In the genomic region with DNA sequence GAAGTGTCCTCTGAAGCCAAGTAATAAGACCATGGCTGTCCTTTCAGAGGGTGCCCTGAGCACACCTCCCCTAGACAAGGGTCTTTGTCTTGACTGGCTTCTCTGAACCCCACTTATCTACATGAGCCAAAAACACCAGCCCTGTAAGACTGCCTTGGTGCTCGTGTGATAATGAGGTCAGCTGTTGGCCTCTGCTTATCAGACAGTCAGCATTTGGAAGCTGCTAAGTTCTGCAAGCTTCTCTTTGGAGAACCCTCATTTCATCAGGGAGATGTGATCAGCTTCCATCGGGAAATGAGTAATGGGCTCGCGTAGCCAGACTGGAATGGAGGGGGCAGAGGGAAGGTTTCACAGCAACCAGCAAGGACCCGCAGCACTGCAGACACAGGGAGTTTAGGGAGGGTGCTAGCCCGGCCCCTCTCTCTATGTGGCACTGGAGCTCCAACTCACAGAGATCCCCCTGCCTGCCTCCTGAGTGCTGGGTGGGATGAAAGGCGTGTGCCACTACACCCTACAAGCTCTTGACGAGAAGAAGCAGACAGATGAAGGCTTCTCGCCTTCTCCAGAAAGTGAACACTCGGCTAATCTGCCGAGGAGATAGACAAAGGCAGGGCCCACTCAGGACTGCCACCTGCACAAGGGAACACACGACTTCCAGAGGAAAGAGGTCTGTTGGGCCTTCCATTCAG, we compare ENCODE assay signal across 19 mouse cellular contexts. TPM values are rescaled to one million over a fixed set of nuclear protein-coding genes. Genes with fewer than 3 reads are reported as not detected.
A peak's percentile ranks its signal among the peaks of the same experiment; 100 is the strongest.
DNase-seq lines count a peak whose midpoint lies in the region; ATAC-seq lines count a peak whose summit lies in the region.
"Had no signal": no experiment of that assay in that cellular context is flagged by ENCODE, and none has a peak within 500 bp of the region (broad histone marks: within the 10 kb centered on the region; RNA-seq: fewer than 3 reads in every experiment).

No protein-coding gene starts in this region.

- H3K4me1 ChIP-seq in forebrain, embryonic 11.5 days (replicated peaks; ENCODE audit: control insufficient read depth, insufficient read depth, low read length): no peaks in the 10 kb centered on the region
- no peaks in the 10 kb centered on the region for H3K4me1 ChIP-seq in forebrain, embryonic 14.5 days (ENCODE audit: control insufficient read depth, insufficient read depth, low read length)
- H3K4me1 ChIP-seq in midbrain, embryonic 11.5 days (ENCODE audit: control insufficient read depth, insufficient read depth, low read length): no peaks in the 10 kb centered on the region
- no peaks in the 10 kb centered on the region for H3K4me1 ChIP-seq in midbrain, embryonic 15.5 days
- H3K4me1 ChIP-seq: embryonic facial prominence, embryonic 15.5 days; hindbrain, embryonic 13.5 days had no signal

- no peak overlapping the region for H3K9ac ChIP-seq in forebrain, embryonic 11.5 days (ENCODE audit: low read length)
- no peak overlapping the region for H3K9ac ChIP-seq in forebrain, embryonic 14.5 days (ENCODE audit: low read length)
- H3K9ac ChIP-seq in midbrain, embryonic 11.5 days (ENCODE audit: low read length): no peak overlapping the region
- H3K9ac ChIP-seq in midbrain, embryonic 15.5 days: no peak overlapping the region
- H3K9ac ChIP-seq: embryonic facial prominence, embryonic 15.5 days; forebrain, postnatal 0 days; hindbrain, embryonic 13.5 days had no signal

- WGBS in forebrain, embryonic 11.5 days: 88% methylated on average over 12 of the region's 12 CpGs
- WGBS in forebrain, embryonic 14.5 days: 88% methylated on average over 12 of the region's 12 CpGs
- 90% methylated on average over 12 of the region's 12 CpGs for WGBS in midbrain, embryonic 11.5 days
- WGBS in midbrain, embryonic 15.5 days: 81% methylated on average over 12 of the region's 12 CpGs

- H3K9me3 ChIP-seq in forebrain, embryonic 11.5 days (ENCODE audit: control insufficient read depth, low read length): no peaks in the 10 kb centered on the region
- H3K9me3 ChIP-seq in forebrain, embryonic 14.5 days (replicated peaks; ENCODE audit: control insufficient read depth, low read length): no peaks in the 10 kb centered on the region
- no peaks in the 10 kb centered on the region for H3K9me3 ChIP-seq in midbrain, embryonic 11.5 days (ENCODE audit: control insufficient read depth, low read length)
- no peaks in the 10 kb centered on the region for H3K9me3 ChIP-seq in midbrain, embryonic 15.5 days
- H3K9me3 ChIP-seq: embryonic facial prominence, embryonic 15.5 days; hindbrain, embryonic 13.5 days had no signal

- H3K4me2 ChIP-seq in forebrain, embryonic 11.5 days (ENCODE audit: low read depth, low read length, severe bottlenecking): no peak overlapping the region
- no peak overlapping the region for H3K4me2 ChIP-seq in forebrain, embryonic 14.5 days (ENCODE audit: low read length)
- H3K4me2 ChIP-seq in midbrain, embryonic 11.5 days: no peak overlapping the region
- no peak overlapping the region for H3K4me2 ChIP-seq in midbrain, embryonic 15.5 days
- H3K4me2 ChIP-seq: embryonic facial prominence, embryonic 15.5 days; hindbrain, embryonic 13.5 days had no signal

- H3K27ac ChIP-seq in forebrain, embryonic 11.5 days (ENCODE audit: low read depth, low read length): peak overlapping the region; percentile 18; the same call in 1 of the 2 replicates
- no peak overlapping the region for H3K27ac ChIP-seq in forebrain, embryonic 14.5 days (ENCODE audit: low read depth, low read length)
- H3K27ac ChIP-seq in midbrain, embryonic 11.5 days (ENCODE audit: low read depth, low read length): peak overlapping the region; percentile 44; the same call in 1 of the 2 replicates
- H3K27ac ChIP-seq in midbrain, embryonic 15.5 days: no peak overlapping the region
- H3K27ac ChIP-seq: embryonic facial prominence, embryonic 15.5 days; hindbrain, embryonic 13.5 days; left cerebral cortex, adult 2 months had no signal

- no peak overlapping the region for H3K4me3 ChIP-seq in forebrain, embryonic 11.5 days (ENCODE audit: low read depth, low read length)
- no peak overlapping the region for H3K4me3 ChIP-seq in forebrain, embryonic 14.5 days (ENCODE audit: low read depth, low read length)
- no peak overlapping the region for H3K4me3 ChIP-seq in midbrain, embryonic 11.5 days (ENCODE audit: low read depth, low read length)
- no peak overlapping the region for H3K4me3 ChIP-seq in midbrain, embryonic 15.5 days
- H3K4me3 ChIP-seq: embryonic facial prominence, embryonic 15.5 days; hindbrain, embryonic 13.5 days; left cerebral cortex, adult 2 months had no signal

- no peak for ATAC-seq in forebrain, embryonic 11.5 days (replicated peaks; ENCODE audit: low FRiP score)
- ATAC-seq in forebrain, embryonic 14.5 days: no peak
- no peak for ATAC-seq in midbrain, embryonic 11.5 days (ENCODE audit: low FRiP score)
- ATAC-seq in midbrain, embryonic 15.5 days (replicated peaks): no peak
- ATAC-seq: forebrain, postnatal 0 days had no signal

- H3K27me3 ChIP-seq in forebrain, embryonic 11.5 days (ENCODE audit: control insufficient read depth, insufficient read depth, low read length): no peaks in the 10 kb centered on the region
- H3K27me3 ChIP-seq in forebrain, embryonic 14.5 days (replicated peaks; ENCODE audit: control insufficient read depth, insufficient read depth, low read length): no peaks in the 10 kb centered on the region
- no peaks in the 10 kb centered on the region for H3K27me3 ChIP-seq in midbrain, embryonic 11.5 days (ENCODE audit: control insufficient read depth, insufficient read depth, low read length)
- H3K27me3 ChIP-seq in midbrain, embryonic 15.5 days (replicated peaks): no peaks in the 10 kb centered on the region
- H3K27me3 ChIP-seq: embryonic facial prominence, embryonic 15.5 days; hindbrain, embryonic 13.5 days had no signal

- no peak for DNase-seq in forebrain, embryonic 11.5 days (ENCODE audit: low spot score)
- DNase-seq in forebrain, embryonic 14.5 days (ENCODE audit: low spot score): no peak
- no peak for DNase-seq in midbrain, embryonic 11.5 days (ENCODE audit: low spot score, missing footprints)
- DNase-seq in liver: peak; percentile 79
- peak; percentile 23 for DNase-seq in skeletal muscle tissue, adult 2 months (ENCODE audit: low read depth, low spot score)
- no peak for DNase-seq in adrenal gland, postnatal 10 days
- no peak for DNase-seq in left cerebral cortex, adult 9 months (ENCODE audit: low spot score in 2 of 2)
- DNase-seq: adrenal gland, adult 2 months; forebrain, postnatal 0 days; gastrocnemius, postnatal 10 days; kidney, adult 2 months had no signal

- no peaks in the 10 kb centered on the region for H3K36me3 ChIP-seq in forebrain, embryonic 11.5 days (ENCODE audit: control insufficient read depth, insufficient read depth, low read length)
- H3K36me3 ChIP-seq in forebrain, embryonic 14.5 days (ENCODE audit: control insufficient read depth, insufficient read depth, low read length): peaks cover 6% of the 10 kb centered on the region; the same call in 1 of the 2 replicates
- H3K36me3 ChIP-seq in midbrain, embryonic 11.5 days (ENCODE audit: control insufficient read depth, insufficient read depth, low read length): no peaks in the 10 kb centered on the region
- peaks cover 9% of the 10 kb centered on the region; the same call in 1 of the 2 replicates for H3K36me3 ChIP-seq in midbrain, embryonic 15.5 days (replicated peaks)

RNA-seq across cellular contexts. Expression of a gene that starts 11.0 kb away (rescaled TPM):
- polyA plus RNA-seq in forebrain, embryonic 11.5 days (2014; fragmentation: Nextera tagmentation; extraction: Ambion mirVana): 171 and 180 TPM in 2 replicates
- polyA plus RNA-seq in forebrain, embryonic 14.5 days (2014; fragmentation: Nextera tagmentation; extraction: Ambion mirVana): 108 and 113 TPM in 2 replicates
- polyA plus RNA-seq in midbrain, embryonic 11.5 days (2014; fragmentation: Nextera tagmentation; extraction: Ambion mirVana): 164 and 170 TPM in 2 replicates
- polyA plus RNA-seq in midbrain, embryonic 15.5 days (2015; fragmentation: Nextera tagmentation; extraction: Ambion mirVana): 91.7 and 95.6 TPM in 2 replicates
- total RNA-seq in adrenal gland, postnatal 10 days (2021): 10 to 100 TPM; 62.3 to 66.8 TPM

RNA-seq across cellular contexts. Expression of a gene that starts 11.7 kb away (rescaled TPM):
- 37.6 and 39.0 TPM in 2 replicates for polyA plus RNA-seq in forebrain, embryonic 11.5 days (2014; fragmentation: Nextera tagmentation; extraction: Ambion mirVana)
- 62.6 TPM in 2 replicates for polyA plus RNA-seq in forebrain, embryonic 14.5 days (2014; fragmentation: Nextera tagmentation; extraction: Ambion mirVana)
- 38.2 and 44.5 TPM in 2 replicates for polyA plus RNA-seq in midbrain, embryonic 11.5 days (2014; fragmentation: Nextera tagmentation; extraction: Ambion mirVana)
- 60.4 and 62.9 TPM in 2 replicates for polyA plus RNA-seq in midbrain, embryonic 15.5 days (2015; fragmentation: Nextera tagmentation; extraction: Ambion mirVana)
- total RNA-seq in adrenal gland, postnatal 10 days (2021): 10 to 100 TPM; 10.2 to 16.3 TPM

RNA-seq across cellular contexts. Expression of a gene that starts 18.3 kb away (rescaled TPM):
- polyA plus RNA-seq in forebrain, embryonic 11.5 days (2014; fragmentation: Nextera tagmentation; extraction: Ambion mirVana): not detected in 2 replicates
- polyA plus RNA-seq in forebrain, embryonic 14.5 days (2014; fragmentation: Nextera tagmentation; extraction: Ambion mirVana): not detected in 2 replicates
- polyA plus RNA-seq in midbrain, embryonic 11.5 days (2014; fragmentation: Nextera tagmentation; extraction: Ambion mirVana): 0.10 TPM in 1 of 2 replicates, not detected in the other
- 0.14 TPM in 2 replicates for polyA plus RNA-seq in midbrain, embryonic 15.5 days (2015; fragmentation: Nextera tagmentation; extraction: Ambion mirVana)
- not detected for total RNA-seq in adrenal gland, postnatal 10 days (2021)
- total RNA-seq: adrenal gland, adult 2 months; forebrain, postnatal 0 days; gastrocnemius, postnatal 10 days; liver, adult 2 months; megakaryocyte, adult 5-6 weeks; neutrophil, adult 5-6 weeks had no signal
- polyA plus RNA-seq: forebrain, postnatal 0 days; heart, embryonic 14.5 days; hindbrain, embryonic 13.5 days; kidney, adult 2 months; liver, adult 2 months had no signal

Comparison
In these comparisons a context has a peak if more than half of its experiments do, and no peak if none do; other contexts are left out.
1. H3K27ac ChIP-seq: peak in forebrain, embryonic 11.5 days (single experiment) and midbrain, embryonic 11.5 days (single experiment); none in forebrain, embryonic 14.5 days (single experiment) and midbrain, embryonic 15.5 days (single experiment).
2. DNase-seq: peak in liver (single experiment) and skeletal muscle tissue, adult 2 months (single experiment); none in forebrain, embryonic 11.5 days (single experiment), forebrain, embryonic 14.5 days (single experiment), midbrain, embryonic 11.5 days (single experiment), adrenal gland, postnatal 10 days (single experiment) and left cerebral cortex, adult 9 months (0 of 2).